Mouse (Mus musculus) embryonic facial prominence, embryonic 14.5 days (tissue): ENCODE data around the gene Med31. TPM values are rescaled to one million over a fixed set of nuclear protein-coding genes. Genes with fewer than 3 reads are reported as not detected.

Source experiments
- ATAC-seq: fragments of 200-750 bp; cut with Nextera tagmentation; 2 replicates; pipeline ENCODE4 v1.8.0; 2017; ENCODE audit warnings: low read depth, moderate number of reproducible peaks, moderate TSS enrichment
- DNase-seq: peaks from one replicate; pipeline ENCODE4 v3.0.0-alpha.2; 2015; ENCODE audit warnings: low spot score
- H3K27ac ChIP-seq: fragments of 300-500 bp; sonication (generic); replicated peaks from 2 replicates; pipeline ENCODE4 v1.5.1; 2014; ENCODE audit warnings: low read depth, mild to moderate bottlenecking, low read length, moderate library complexity
- H3K27me3 ChIP-seq: fragments of 300-500 bp; sonication (generic); replicated peaks from 2 replicates; pipeline ENCODE4 v1.6.1; 2014; ENCODE audit warnings: low read length; ENCODE audit not compliant: control insufficient read depth, insufficient read depth
- H3K36me3 ChIP-seq: fragments of 300-500 bp; sonication (generic); 2 replicates; pipeline ENCODE4 v1.6.1; 2014; ENCODE audit warnings: low read length, mixed read lengths; ENCODE audit not compliant: control insufficient read depth, insufficient read depth
- H3K4me1 ChIP-seq: fragments of 300-500 bp; sonication (generic); 2 replicates; pipeline ENCODE4 v1.6.1; 2014; ENCODE audit warnings: antibody characterized with exemption, low read length; ENCODE audit not compliant: control insufficient read depth, insufficient read depth
- H3K4me2 ChIP-seq: fragments of 300-500 bp; sonication (generic); 2 replicates; pipeline ENCODE4 v1.6.1; 2014; ENCODE audit warnings: low read depth, mild to moderate bottlenecking, low read length, moderate library complexity, mixed read lengths
- H3K4me3 ChIP-seq: fragments of 300-500 bp; sonication (generic); 2 replicates; pipeline ENCODE4 v1.5.1; 2014; ENCODE audit warnings: low read depth, mild to moderate bottlenecking, low read length
- H3K9ac ChIP-seq: fragments of 300-500 bp; sonication (generic); 2 replicates; pipeline ENCODE4 v1.6.1; 2014; ENCODE audit warnings: low read depth, mild to moderate bottlenecking, low read length, moderate library complexity, mixed read lengths
- H3K9me3 ChIP-seq: fragments of 300-500 bp; sonication (generic); 2 replicates; pipeline ENCODE4 v1.6.1; 2016; ENCODE audit warnings: low read length; ENCODE audit not compliant: control insufficient read depth
- WGBS: fragments of 180-500 bp; shearing (Covaris S2); extraction: QIAGEN DNeasy Blood & Tissue Kit; methylation state at CpG from one replicate; pipeline ENCODE4 v1.1.7; 2014; 5-methylcytosine and 5-hydroxymethylcytosine counted together
- polyA plus RNA-seq: library from polyadenylated mRNA; unstranded; fragments of >200 nt; fragmentation: Nextera tagmentation; extraction: Ambion mirVana; gene quantifications from 2 replicates; pipeline ENCODE4 v1.2.1, GENCODE M21; 2014

The Med31 gene
- polyA plus RNA-seq, 1 experiment from 2014 or later, result 42.0 TPM

GRCm38 (mm10) chr11:72226901-72227300, 11.5 kb upstream of the Med31 start:
- Histone ChIP-seq H3K4me1 (no peaks in the 10 kb centered on the region; the same call in 1 of the 2 replicates), H3K27ac (no peak overlapping the region), H3K27me3 (no peaks in the 10 kb centered on the region), H3K4me2 (no peak overlapping the region), H3K9ac (no peak overlapping the region), H3K9me3 (no peaks in the 10 kb centered on the region), H3K36me3 (no peaks in the 10 kb centered on the region), H3K4me3 (no peak overlapping the region)
- no peak for ATAC-seq
- DNase-seq, result no peak
- WGBS, result 78% methylated on average over 6 of the region's 6 CpGs

GRCm38 (mm10) chr11:72226020-72226791, 10.8 kb upstream of the Med31 start:
- Histone ChIP-seq H3K36me3 (no peaks in the 10 kb centered on the region), H3K9ac (no peak overlapping the region), H3K9me3 (no peaks in the 10 kb centered on the region), H3K4me3 (no peak overlapping the region), H3K27me3 (no peaks in the 10 kb centered on the region), H3K4me1 (no peaks in the 10 kb centered on the region; the same call in 1 of the 2 replicates), H3K27ac (no peak overlapping the region), H3K4me2 (no peak overlapping the region)
- 41% methylated on average over 10 of the region's 10 CpGs for WGBS
- DNase-seq (no peak), ATAC-seq (no peak)

GRCm38 (mm10) chr11:72224865-72225264, 9.5 kb upstream of the Med31 start:
- Histone ChIP-seq H3K4me3 (no peak overlapping the region), H3K27ac (no peak overlapping the region), H3K27me3 (no peaks in the 10 kb centered on the region), H3K4me2 (no peak overlapping the region), H3K9me3 (no peaks in the 10 kb centered on the region), H3K9ac (no peak overlapping the region), H3K36me3 (no peaks in the 10 kb centered on the region), H3K4me1 (no peaks in the 10 kb centered on the region; the same call in 1 of the 2 replicates)
- DNase-seq, result peak; percentile 75
- no peak; the same call in 1 of the 2 replicates for ATAC-seq
- 13% methylated on average over 5 of the region's 5 CpGs for WGBS

- DNase-seq (no peak), ATAC-seq (no peak)
- Histone ChIP-seq H3K4me1 (no peaks in the 10 kb centered on the region; the same call in 1 of the 2 replicates), H3K9ac (no peak overlapping the region), H3K27ac (no peak overlapping the region), H3K36me3 (no peaks in the 10 kb centered on the region), H3K4me2 (no peak overlapping the region), H3K9me3 (no peaks in the 10 kb centered on the region), H3K4me3 (no peak overlapping the region), H3K27me3 (no peaks in the 10 kb centered on the region)
- WGBS, result 75% methylated on average over 4 of the region's 4 CpGs
These were observed 8.0 kb upstream of the Med31 start for GRCm38 (mm10) chr11:72223414-72223813.

GRCm38 (mm10) chr11:72221278-72221677, 5.9 kb upstream of the Med31 start:
- no peak overlapping the region for H3K4me2 ChIP-seq
- H3K27me3 ChIP-seq, result no peaks in the 10 kb centered on the region
- H3K9me3 ChIP-seq, result no peaks in the 10 kb centered on the region
- ATAC-seq (peak; percentile 35; the same call in 1 of the 2 replicates), DNase-seq (peak; percentile 84)
- H3K4me1 ChIP-seq, result no peaks in the 10 kb centered on the region; the same call in 1 of the 2 replicates
- H3K4me3 ChIP-seq, result no peak overlapping the region
- H3K9ac ChIP-seq, result no peak overlapping the region
- no peaks in the 10 kb centered on the region for H3K36me3 ChIP-seq
- no peak overlapping the region for H3K27ac ChIP-seq
- 18% methylated on average over 6 of the region's 6 CpGs for WGBS

- Histone ChIP-seq H3K27me3 (no peaks in the 10 kb centered on the region), H3K9ac (no peak overlapping the region; the same call in 1 of the 2 replicates), H3K27ac (no peak overlapping the region), H3K4me1 (peaks cover 11% of the 10 kb centered on the region), H3K36me3 (peaks cover 10% of the 10 kb centered on the region; the same call in 1 of the 2 replicates), H3K9me3 (no peaks in the 10 kb centered on the region), H3K4me2 (no peak overlapping the region), H3K4me3 (no peak overlapping the region)
- 91% methylated on average over 5 of the region's 5 CpGs for WGBS
- no peak for DNase-seq
- ATAC-seq, result no peak
These were observed 1.7 kb upstream of the Med31 start for GRCm38 (mm10) chr11:72217116-72217515.

GRCm38 (mm10) chr11:72214591-72215409, 592 bp downstream of the Med31 start:
- Histone ChIP-seq H3K27me3 (no peaks in the 10 kb centered on the region), H3K4me2 (peak overlapping the region; percentile 97), H3K9ac (peak overlapping the region; percentile 69), H3K4me3 (peak overlapping the region; percentile 69), H3K36me3 (peaks cover 33% of the 10 kb centered on the region), H3K9me3 (no peaks in the 10 kb centered on the region), H3K4me1 (peaks cover 11% of the 10 kb centered on the region), H3K27ac (peak overlapping the region; percentile 78)
- peak; percentile 97 for ATAC-seq
- DNase-seq, result peak; percentile 98
- under 1% methylated on average over 51 of the region's 51 CpGs for WGBS

GRCm38 (mm10) chr11:72207834-72208377, 7.5 kb downstream of the Med31 start:
- H3K9ac ChIP-seq, result peak overlapping the region; percentile 82
- peaks cover 10% of the 10 kb centered on the region for H3K4me1 ChIP-seq
- peak overlapping the region; percentile 86 for H3K4me2 ChIP-seq
- WGBS, result 13% methylated on average over 17 of the region's 17 CpGs
- peak overlapping the region; percentile 81 for H3K27ac ChIP-seq
- peaks cover 36% of the 10 kb centered on the region for H3K36me3 ChIP-seq
- peak overlapping the region; percentile 81 for H3K4me3 ChIP-seq
- H3K9me3 ChIP-seq, result no peaks in the 10 kb centered on the region
- DNase-seq (no peak), ATAC-seq (no peak)
- H3K27me3 ChIP-seq, result no peaks in the 10 kb centered on the region
